In genomic region chr10:94976329-94976728, GRCm38 (mm10) we compare ENCODE assay signal across 10 mouse cellular contexts. TPM values are rescaled to one million over a fixed set of nuclear protein-coding genes. Genes with fewer than 3 reads are reported as not detected.
DNase-seq lines count a peak whose midpoint lies in the region; ATAC-seq and TF ChIP-seq lines count a peak whose summit lies in the region.
"Had no signal": no experiment of that assay in that cellular context is flagged by ENCODE, and none has a peak within 500 bp of the region (broad histone marks: within the 10 kb centered on the region; RNA-seq: fewer than 3 reads in every experiment).

No protein-coding gene starts in this region.

- no peak for TF ChIP-seq POLR2A in thymus, adult 2 months (IDR thresholded peaks at IDR 0.05; ENCODE audit: control insufficient read depth, extremely low read depth, insufficient read depth, low read length, poor library complexity)

- H3K4me1 ChIP-seq in forebrain, postnatal 0 days (ENCODE audit: insufficient read depth) = no peaks in the 10 kb centered on the region
- peaks cover 5% of the 10 kb centered on the region for H3K4me1 ChIP-seq in forebrain, embryonic 14.5 days (ENCODE audit: control insufficient read depth, insufficient read depth, low read length)
- peaks cover 17% of the 10 kb centered on the region for H3K4me1 ChIP-seq in midbrain, embryonic 10.5 days
- peaks cover 24% of the 10 kb centered on the region for H3K4me1 ChIP-seq in midbrain, embryonic 14.5 days (ENCODE audit: control insufficient read depth, insufficient read depth, low read length)
- no peaks in the 10 kb centered on the region for H3K4me1 ChIP-seq in thymus, adult 2 months (replicated peaks; ENCODE audit: control insufficient read depth, insufficient read depth, low read length)
- H3K4me1 ChIP-seq: embryonic facial prominence, embryonic 12.5 days had no signal

- WGBS in forebrain, postnatal 0 days = 58% methylated on average over 5 of the region's 5 CpGs
- 67% methylated on average over 5 of the region's 5 CpGs for WGBS in forebrain, embryonic 14.5 days
- WGBS in midbrain, embryonic 10.5 days = 62% methylated on average over 5 of the region's 5 CpGs
- WGBS in midbrain, embryonic 14.5 days = 61% methylated on average over 5 of the region's 5 CpGs
- 55% methylated on average over 5 of the region's 5 CpGs for WGBS in thymus, adult 2 months

- H3K36me3 ChIP-seq in forebrain, postnatal 0 days (ENCODE audit: insufficient read depth) = no peaks in the 10 kb centered on the region
- no peaks in the 10 kb centered on the region for H3K36me3 ChIP-seq in forebrain, embryonic 14.5 days (ENCODE audit: control insufficient read depth, insufficient read depth, low read length)
- H3K36me3 ChIP-seq in midbrain, embryonic 10.5 days = no peaks in the 10 kb centered on the region
- no peaks in the 10 kb centered on the region for H3K36me3 ChIP-seq in midbrain, embryonic 14.5 days (ENCODE audit: control insufficient read depth, insufficient read depth, low read length)
- H3K36me3 ChIP-seq in thymus, adult 2 months (ENCODE audit: control insufficient read depth, insufficient read depth, low read length) = no peaks in the 10 kb centered on the region
- H3K36me3 ChIP-seq: embryonic facial prominence, embryonic 12.5 days had no signal

- no peak for ATAC-seq in forebrain, postnatal 0 days
- no peak for ATAC-seq in forebrain, embryonic 14.5 days
- no peak for ATAC-seq in midbrain, embryonic 14.5 days (ENCODE audit: low FRiP score, low TSS enrichment)

- H3K9me3 ChIP-seq in forebrain, postnatal 0 days (ENCODE audit: low read length) = no peaks in the 10 kb centered on the region
- no peaks in the 10 kb centered on the region for H3K9me3 ChIP-seq in forebrain, embryonic 14.5 days (replicated peaks; ENCODE audit: control insufficient read depth, low read length)
- no peaks in the 10 kb centered on the region for H3K9me3 ChIP-seq in midbrain, embryonic 10.5 days (replicated peaks)
- H3K9me3 ChIP-seq in midbrain, embryonic 14.5 days (ENCODE audit: control insufficient read depth, low read length) = no peaks in the 10 kb centered on the region
- H3K9me3 ChIP-seq: embryonic facial prominence, embryonic 12.5 days had no signal

- DNase-seq in forebrain, postnatal 0 days = no peak
- no peak for DNase-seq in forebrain, embryonic 14.5 days (ENCODE audit: low spot score)
- peak; percentile 37 for DNase-seq in midbrain, embryonic 10.5 days (ENCODE audit: low spot score)
- no peak for DNase-seq in midbrain, embryonic 14.5 days
- DNase-seq in embryo, embryonic 11 days = peak; percentile 45
- peak; percentile 56 for DNase-seq in thymus, adult 2 months
- DNase-seq in T-cell, adult 2 months (ENCODE audit: low spot score) = no peak
- no peak for DNase-seq in ovary, postnatal 10 days (ENCODE audit: low spot score)
- DNase-seq: right cerebral cortex, postnatal 25 days had no signal

- TF ChIP-seq CTCF in forebrain, postnatal 0 days (IDR thresholded peaks at IDR 0.05; ENCODE audit: low read depth) = peak; percentile 57
- TF ChIP-seq CTCF in thymus, adult 2 months (IDR thresholded peaks at IDR 0.05; ENCODE audit: borderline replicate concordance, control insufficient read depth, extremely low read depth, insufficient read depth, low read length, poor library complexity) = peak; percentile 45; the same call in 1 of the 2 replicates

- H3K4me2 ChIP-seq in forebrain, postnatal 0 days (ENCODE audit: low read depth) = no peak overlapping the region
- no peak overlapping the region for H3K4me2 ChIP-seq in forebrain, embryonic 14.5 days (ENCODE audit: low read length)
- no peak overlapping the region for H3K4me2 ChIP-seq in midbrain, embryonic 14.5 days (ENCODE audit: low read length)
- H3K4me2 ChIP-seq: embryonic facial prominence, embryonic 12.5 days had no signal

- H3K27ac ChIP-seq in forebrain, postnatal 0 days (ENCODE audit: low read depth, low read length) = no peak overlapping the region
- no peak overlapping the region for H3K27ac ChIP-seq in forebrain, embryonic 14.5 days (ENCODE audit: low read depth, low read length)
- no peak overlapping the region for H3K27ac ChIP-seq in midbrain, embryonic 10.5 days (replicated peaks)
- no peak overlapping the region for H3K27ac ChIP-seq in midbrain, embryonic 14.5 days (replicated peaks; ENCODE audit: low read depth, low read length)
- no peak overlapping the region for H3K27ac ChIP-seq in thymus, adult 2 months (ENCODE audit: control insufficient read depth, insufficient read depth, low read length)
- H3K27ac ChIP-seq: embryonic facial prominence, embryonic 12.5 days had no signal

- no peak overlapping the region for H3K4me3 ChIP-seq in forebrain, postnatal 0 days (ENCODE audit: low read depth, low read length)
- no peak overlapping the region for H3K4me3 ChIP-seq in forebrain, embryonic 14.5 days (ENCODE audit: low read depth, low read length)
- no peak overlapping the region for H3K4me3 ChIP-seq in midbrain, embryonic 10.5 days
- no peak overlapping the region for H3K4me3 ChIP-seq in midbrain, embryonic 14.5 days (replicated peaks; ENCODE audit: low read depth, low read length)
- H3K4me3 ChIP-seq in thymus, adult 2 months (ENCODE audit: control insufficient read depth, insufficient read depth, low read length) = no peak overlapping the region
- H3K4me3 ChIP-seq: embryonic facial prominence, embryonic 12.5 days had no signal

- H3K9ac ChIP-seq in forebrain, postnatal 0 days = no peak overlapping the region
- H3K9ac ChIP-seq in forebrain, embryonic 14.5 days (ENCODE audit: low read length) = no peak overlapping the region
- H3K9ac ChIP-seq in midbrain, embryonic 14.5 days (replicated peaks; ENCODE audit: low read length) = no peak overlapping the region
- H3K9ac ChIP-seq: embryonic facial prominence, embryonic 12.5 days had no signal

- no peaks in the 10 kb centered on the region for H3K27me3 ChIP-seq in forebrain, postnatal 0 days (ENCODE audit: insufficient read depth, low read length)
- no peaks in the 10 kb centered on the region for H3K27me3 ChIP-seq in forebrain, embryonic 14.5 days (replicated peaks; ENCODE audit: control insufficient read depth, insufficient read depth, low read length)
- H3K27me3 ChIP-seq in midbrain, embryonic 10.5 days (ENCODE audit: low read depth, poor library complexity, severe bottlenecking) = no peaks in the 10 kb centered on the region
- no peaks in the 10 kb centered on the region for H3K27me3 ChIP-seq in midbrain, embryonic 14.5 days (ENCODE audit: control insufficient read depth, insufficient read depth, low read length)
- no peaks in the 10 kb centered on the region for H3K27me3 ChIP-seq in thymus, adult 2 months (ENCODE audit: control insufficient read depth, insufficient read depth, low read length)
- H3K27me3 ChIP-seq: embryonic facial prominence, embryonic 12.5 days had no signal

RNA-seq across cellular contexts. Expression of gene Plxnc1, which starts 31.7 kb away (rescaled TPM):
- 47.9 and 70.2 TPM in 2 replicates for total RNA-seq in forebrain, postnatal 0 days (2014; rRNA removed)
- polyA plus RNA-seq in forebrain, postnatal 0 days (2015; fragmentation: Nextera tagmentation; extraction: Ambion mirVana) = 5.8 and 11.5 TPM in 2 replicates
- polyA plus RNA-seq in forebrain, embryonic 14.5 days (2014; fragmentation: Nextera tagmentation; extraction: Ambion mirVana) = 14.4 and 15.0 TPM in 2 replicates
- polyA plus RNA-seq in midbrain, embryonic 10.5 days (2016; fragmentation: Nextera tagmentation; extraction: Ambion mirVana) = 2.2 and 2.7 TPM in 2 replicates
- polyA plus RNA-seq in midbrain, embryonic 14.5 days (2014; fragmentation: Nextera tagmentation; extraction: Ambion mirVana) = 23.0 and 23.4 TPM in 2 replicates
- polyA plus RNA-seq in thymus, adult 2 months (2012; rRNA removed) = 8.7 and 9.2 TPM in 2 replicates

Comparison
In these comparisons a context has a peak if more than half of its experiments do, and no peak if none do; other contexts are left out.
1. DNase-seq: peak in midbrain, embryonic 10.5 days (single experiment), embryo, embryonic 11 days (single experiment) and thymus, adult 2 months (single experiment); none in forebrain, postnatal 0 days (single experiment), forebrain, embryonic 14.5 days (single experiment), midbrain, embryonic 14.5 days (single experiment), T-cell, adult 2 months (single experiment) and ovary, postnatal 10 days (single experiment).